Mouse (Mus musculus): ENCODE measurements around the gene H2-Ke6.

- TF ChIP-seq EP300 (optimal IDR thresholded peaks at IDR 0.05) (no peak), CTCF (IDR thresholded peaks at IDR 0.05; ENCODE audit: low read depth) (no peak)
These were observed 14.4 kb downstream of the H2-Ke6 start for GRCm38 (mm10) chr17:34013436-34013835.
